In the genomic region with DNA sequence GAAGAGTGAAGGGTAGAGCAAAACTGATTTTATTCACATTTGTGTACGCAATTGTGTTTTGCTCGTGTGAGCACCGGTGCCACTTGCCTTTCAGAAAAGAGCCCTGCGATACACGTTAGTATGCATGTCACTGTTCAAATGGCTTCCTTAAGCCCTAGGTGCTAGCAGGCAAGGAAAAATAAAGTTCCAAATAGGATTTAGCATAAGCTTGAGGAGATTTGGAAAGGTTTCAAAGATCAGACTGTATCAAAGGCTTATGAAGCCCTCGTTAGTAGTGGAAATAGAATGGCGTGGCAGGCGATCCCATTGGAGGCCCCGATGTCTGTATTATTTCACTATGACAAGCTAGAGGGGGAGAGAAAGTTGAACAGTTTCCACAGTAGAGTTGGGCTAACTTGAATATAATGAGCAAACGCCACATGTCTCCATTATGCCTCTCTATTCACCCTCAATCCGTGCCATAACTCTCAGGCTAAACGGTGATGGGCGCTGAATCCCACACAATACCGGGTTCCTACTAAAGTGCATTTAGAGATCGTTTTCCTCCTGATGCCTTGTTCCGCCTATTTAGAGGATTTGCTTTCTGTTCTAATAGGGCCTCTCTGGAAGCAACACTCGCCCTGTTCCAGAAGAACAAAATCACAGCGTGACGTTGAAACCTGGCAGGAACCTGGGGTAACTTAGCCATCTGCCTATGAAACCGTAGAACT, we compare ENCODE assay signal across 9 mouse cellular contexts. TPM values are rescaled to one million over a fixed set of nuclear protein-coding genes. Genes with fewer than 3 reads are reported as not detected.
A peak's percentile ranks its signal among the peaks of the same experiment; 100 is the strongest.
DNase-seq lines count a peak whose midpoint lies in the region; ATAC-seq lines count a peak whose summit lies in the region.
"Had no signal": no experiment of that assay in that cellular context is flagged by ENCODE, and none has a peak within 500 bp of the region (broad histone marks: within the 10 kb centered on the region; RNA-seq: fewer than 3 reads in every experiment).

No protein-coding gene starts in this region.

- H3K36me3 ChIP-seq in kidney, embryonic 15.5 days, result no peaks in the 10 kb centered on the region
- no peaks in the 10 kb centered on the region for H3K36me3 ChIP-seq in embryonic facial prominence, embryonic 13.5 days
- H3K36me3 ChIP-seq in intestine, embryonic 15.5 days, result no peaks in the 10 kb centered on the region
- no peaks in the 10 kb centered on the region for H3K36me3 ChIP-seq in neural tube, embryonic 12.5 days
- H3K36me3 ChIP-seq: G1E had no signal

- H3K4me1 ChIP-seq in kidney, embryonic 15.5 days, result peaks cover 52% of the 10 kb centered on the region
- peaks cover 54% of the 10 kb centered on the region for H3K4me1 ChIP-seq in embryonic facial prominence, embryonic 13.5 days
- H3K4me1 ChIP-seq in intestine, embryonic 15.5 days (replicated peaks), result peaks cover 32% of the 10 kb centered on the region
- peaks cover 53% of the 10 kb centered on the region for H3K4me1 ChIP-seq in neural tube, embryonic 12.5 days

- no peak for ATAC-seq in kidney, embryonic 15.5 days (replicated peaks; ENCODE audit: low FRiP score)
- ATAC-seq in embryonic facial prominence, embryonic 13.5 days (ENCODE audit: insufficient number of reproducible peaks, insufficient read depth, low FRiP score, low TSS enrichment, low read depth), result no peak
- no peak for ATAC-seq in intestine, embryonic 15.5 days
- ATAC-seq in neural tube, embryonic 12.5 days (ENCODE audit: low FRiP score, low read depth), result peak; percentile 2; the same call in 1 of the 2 replicates
- ATAC-seq in megakaryocyte progenitor cell, adult 5-6 weeks (replicated peaks; ENCODE audit: poor library complexity), result no peak

- peaks cover 95% of the 10 kb centered on the region for H3K27me3 ChIP-seq in kidney, embryonic 15.5 days
- H3K27me3 ChIP-seq in embryonic facial prominence, embryonic 13.5 days, result peaks cover 93% of the 10 kb centered on the region
- H3K27me3 ChIP-seq in intestine, embryonic 15.5 days (replicated peaks), result peaks cover 81% of the 10 kb centered on the region
- peaks cover 64% of the 10 kb centered on the region for H3K27me3 ChIP-seq in neural tube, embryonic 12.5 days (replicated peaks)

- peak overlapping the region; percentile 42 for H3K4me3 ChIP-seq in kidney, embryonic 15.5 days (replicated peaks)
- H3K4me3 ChIP-seq in embryonic facial prominence, embryonic 13.5 days, result peak overlapping the region; percentile 46
- peak overlapping the region; percentile 31 for H3K4me3 ChIP-seq in intestine, embryonic 15.5 days (replicated peaks)
- H3K4me3 ChIP-seq in neural tube, embryonic 12.5 days, result peak overlapping the region; percentile 57

- DNase-seq in kidney, adult 11 months, result no peak
- DNase-seq in urinary bladder, adult 2 months (ENCODE audit: low spot score), result no peak
- no peak for DNase-seq in frontal cortex, postnatal 14 days (ENCODE audit: low spot score in 2 of 2)

- no peaks in the 10 kb centered on the region for H3K9me3 ChIP-seq in kidney, embryonic 15.5 days (replicated peaks)
- no peaks in the 10 kb centered on the region for H3K9me3 ChIP-seq in embryonic facial prominence, embryonic 13.5 days
- H3K9me3 ChIP-seq in intestine, embryonic 15.5 days, result no peaks in the 10 kb centered on the region
- no peaks in the 10 kb centered on the region for H3K9me3 ChIP-seq in neural tube, embryonic 12.5 days

- peak overlapping the region; percentile 76 for H3K4me2 ChIP-seq in kidney, embryonic 15.5 days
- H3K4me2 ChIP-seq in embryonic facial prominence, embryonic 13.5 days, result peak overlapping the region; percentile 73
- peak overlapping the region; percentile 71 for H3K4me2 ChIP-seq in intestine, embryonic 15.5 days (replicated peaks)
- peak overlapping the region; percentile 79 for H3K4me2 ChIP-seq in neural tube, embryonic 12.5 days (replicated peaks)

- H3K9ac ChIP-seq in kidney, embryonic 15.5 days, result no peak overlapping the region
- H3K9ac ChIP-seq in embryonic facial prominence, embryonic 13.5 days, result peak overlapping the region; percentile 54; the same call in 1 of the 2 replicates
- H3K9ac ChIP-seq in intestine, embryonic 15.5 days, result no peak overlapping the region
- H3K9ac ChIP-seq in neural tube, embryonic 12.5 days, result peak overlapping the region; percentile 47; the same call in 1 of the 2 replicates

- H3K27ac ChIP-seq in kidney, embryonic 15.5 days, result no peak overlapping the region
- H3K27ac ChIP-seq in embryonic facial prominence, embryonic 13.5 days, result no peak overlapping the region
- no peak overlapping the region for H3K27ac ChIP-seq in intestine, embryonic 15.5 days
- 0 out of 2 replicates have a peak overlapping the region, but pooled peaks have one; percentile 28 for H3K27ac ChIP-seq in neural tube, embryonic 12.5 days

- WGBS in kidney, embryonic 15.5 days, result 2% methylated on average over 20 of the region's 20 CpGs
- 3% methylated on average over 20 of the region's 20 CpGs for WGBS in embryonic facial prominence, embryonic 13.5 days
- 1% methylated on average over 20 of the region's 20 CpGs for WGBS in intestine, embryonic 15.5 days
- WGBS in neural tube, embryonic 12.5 days, result 1% methylated on average over 20 of the region's 20 CpGs

RNA-seq across cellular contexts. Expression of gene Pcdh8, which starts 0.8 kb away (rescaled TPM):
- polyA plus RNA-seq in kidney, embryonic 15.5 days (2015; fragmentation: Nextera tagmentation; extraction: Ambion mirVana), result 1.8 TPM in 2 replicates
- polyA plus RNA-seq in embryonic facial prominence, embryonic 13.5 days (2015; fragmentation: Nextera tagmentation; extraction: Ambion mirVana), result 4.1 and 4.7 TPM in 2 replicates
- 0.85 and 1.0 TPM in 2 replicates for polyA plus RNA-seq in intestine, embryonic 15.5 days (2015; fragmentation: Nextera tagmentation; extraction: Ambion mirVana)
- polyA plus RNA-seq in neural tube, embryonic 12.5 days (2016; fragmentation: Nextera tagmentation; extraction: Ambion mirVana), result 40.6 and 43.8 TPM in 2 replicates
- polyA plus RNA-seq in urinary bladder, adult 2 months (2012; rRNA removed), result 0.07 and 0.12 TPM in 2 replicates
- not detected in 2 replicates for total RNA-seq in megakaryocyte progenitor cell, adult 5-6 weeks (2015)
- not detected in 2 replicates for total RNA-seq in megakaryocyte progenitor cell, adult 5-6 weeks (2017)
- polyA plus RNA-seq: G1E had no signal

Comparison
In these comparisons a context has a peak if more than half of its experiments do, and no peak if none do; other contexts are left out.
1. H3K9ac ChIP-seq: peak in embryonic facial prominence, embryonic 13.5 days (single experiment) and neural tube, embryonic 12.5 days (single experiment); none in kidney, embryonic 15.5 days (single experiment) and intestine, embryonic 15.5 days (single experiment).
2. Peak in every context shown above with its lines, with median percentiles within 50 percentile points of each other: H3K4me2 ChIP-seq and H3K4me3 ChIP-seq.